Mouse (Mus musculus) lung, postnatal 4 days (tissue): ENCODE data around the gene Itpkb.

Experiments
- DNase-seq, 2 experiments: peaks; one replicate each; pipeline ENCODE4 v3.0.0; 2021

The Itpkb gene

DNA sequence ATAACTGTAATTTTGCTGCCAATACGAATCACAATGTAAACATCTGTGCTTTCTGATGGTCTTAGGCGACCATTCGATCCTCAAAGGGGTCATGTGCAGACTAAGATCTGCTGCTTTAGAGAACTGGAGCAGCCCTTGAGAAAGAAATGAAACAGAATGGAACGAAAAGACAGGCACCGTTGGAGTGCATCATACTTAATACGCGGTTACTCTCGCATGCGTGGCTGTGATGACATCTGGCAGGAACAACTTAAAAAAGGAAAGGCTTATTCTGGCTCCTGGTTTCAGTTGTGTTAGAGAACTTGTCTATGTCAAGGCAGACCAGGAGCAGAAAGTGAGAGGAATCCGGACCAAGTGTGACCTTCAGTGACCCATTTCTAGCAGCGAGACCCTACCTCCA lies 15.6 kb upstream of the Itpkb start:
- DNase-seq, result no peak

- DNase-seq, result no peak
Measured at GRCm38 (mm10) chr1:180315127-180315526, 15.2 kb upstream of the Itpkb start.

- DNase-seq, result no peak
Measured at GRCm38 (mm10) chr1:180317450-180317849, 12.8 kb upstream of the Itpkb start.

DNA sequence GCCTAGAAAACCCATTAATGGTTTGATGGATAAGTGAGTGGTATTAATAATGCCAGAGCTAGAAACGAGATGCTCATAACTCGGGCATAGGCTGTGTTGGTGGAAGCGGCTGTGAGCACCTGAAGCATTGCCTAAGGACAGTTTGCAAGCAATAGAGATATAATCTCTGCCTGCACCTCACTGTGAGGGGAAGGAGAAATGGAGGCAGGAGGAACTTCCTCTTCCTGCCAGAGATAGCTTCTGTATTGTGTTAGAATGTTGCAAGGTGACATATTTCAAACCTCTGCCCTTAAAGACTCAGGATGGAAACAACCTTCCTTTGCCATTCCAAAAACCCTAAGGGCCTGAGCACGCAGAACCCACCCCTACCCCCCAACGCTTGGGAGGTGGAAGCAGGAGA lies 11.9 kb upstream of the Itpkb start:
- DNase-seq, result no peak

DNA sequence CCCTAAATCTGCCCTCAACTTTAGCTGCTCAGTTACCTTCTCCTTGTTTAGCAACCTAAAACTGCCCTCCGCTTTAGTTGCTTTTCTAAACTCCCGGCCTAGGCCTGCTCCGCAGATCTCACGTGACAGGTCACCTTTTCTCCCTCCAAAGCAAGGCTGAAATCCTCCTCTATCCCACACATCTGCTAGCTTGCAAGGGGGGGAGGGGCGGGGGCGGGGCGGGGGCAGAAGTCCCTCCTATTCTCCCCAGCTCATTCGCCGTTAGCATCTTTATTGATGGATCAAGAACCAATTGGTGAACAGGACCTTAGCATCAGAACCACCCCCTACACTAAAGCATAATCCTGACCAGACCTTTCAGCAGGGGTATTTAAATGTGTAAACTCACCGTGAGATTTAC lies 10.4 kb upstream of the Itpkb start:
- no peak for DNase-seq

GRCm38 (mm10) chr1:180322896-180323295 lies 7.4 kb upstream of the Itpkb start:
- no peak for DNase-seq

GRCm38 (mm10) chr1:180323491-180323890 lies 6.8 kb upstream of the Itpkb start:
- no peak for DNase-seq

GRCm38 (mm10) chr1:180324271-180324670 lies 6.0 kb upstream of the Itpkb start:
- DNase-seq, result no peak

- DNase-seq, result no peak
Measured at GRCm38 (mm10) chr1:180328794-180329665, 1.3 kb upstream of the Itpkb start.

GRCm38 (mm10) chr1:180329706-180330105 lies 579 bp upstream of the Itpkb start:
- DNase-seq, result no peak

GRCm38 (mm10) chr1:180330707-180331545 lies 641 bp downstream of the Itpkb start:
- peak; percentile 60 to 71 for DNase-seq

DNA sequence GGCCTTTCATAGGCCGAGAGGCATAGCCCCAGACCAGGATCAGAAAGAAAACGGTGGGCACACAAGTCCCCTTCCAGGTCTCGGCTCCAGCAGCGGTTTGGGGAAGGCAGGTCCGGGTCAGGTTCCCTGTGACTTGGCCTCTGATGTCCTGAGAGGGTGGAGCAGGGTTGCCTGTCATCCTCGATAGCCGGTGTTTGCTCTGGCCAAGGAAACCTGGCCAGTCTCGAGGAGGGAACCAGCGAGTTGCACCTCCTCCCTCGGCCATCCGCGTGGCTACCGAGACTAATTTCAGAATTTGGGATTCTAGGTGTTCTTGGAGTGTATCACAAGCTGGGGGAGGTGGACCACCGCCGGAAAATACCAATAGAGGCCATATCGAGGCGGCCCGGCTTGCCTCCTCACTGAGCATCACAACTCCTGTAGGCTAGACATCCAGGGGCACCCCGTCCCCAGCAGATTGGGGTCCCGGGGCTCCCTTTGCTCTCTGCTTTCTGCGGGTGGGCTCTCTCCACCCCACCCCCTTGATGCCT lies 1.3 kb downstream of the Itpkb start:
- DNase-seq, result peak; percentile 52 to 59

DNA sequence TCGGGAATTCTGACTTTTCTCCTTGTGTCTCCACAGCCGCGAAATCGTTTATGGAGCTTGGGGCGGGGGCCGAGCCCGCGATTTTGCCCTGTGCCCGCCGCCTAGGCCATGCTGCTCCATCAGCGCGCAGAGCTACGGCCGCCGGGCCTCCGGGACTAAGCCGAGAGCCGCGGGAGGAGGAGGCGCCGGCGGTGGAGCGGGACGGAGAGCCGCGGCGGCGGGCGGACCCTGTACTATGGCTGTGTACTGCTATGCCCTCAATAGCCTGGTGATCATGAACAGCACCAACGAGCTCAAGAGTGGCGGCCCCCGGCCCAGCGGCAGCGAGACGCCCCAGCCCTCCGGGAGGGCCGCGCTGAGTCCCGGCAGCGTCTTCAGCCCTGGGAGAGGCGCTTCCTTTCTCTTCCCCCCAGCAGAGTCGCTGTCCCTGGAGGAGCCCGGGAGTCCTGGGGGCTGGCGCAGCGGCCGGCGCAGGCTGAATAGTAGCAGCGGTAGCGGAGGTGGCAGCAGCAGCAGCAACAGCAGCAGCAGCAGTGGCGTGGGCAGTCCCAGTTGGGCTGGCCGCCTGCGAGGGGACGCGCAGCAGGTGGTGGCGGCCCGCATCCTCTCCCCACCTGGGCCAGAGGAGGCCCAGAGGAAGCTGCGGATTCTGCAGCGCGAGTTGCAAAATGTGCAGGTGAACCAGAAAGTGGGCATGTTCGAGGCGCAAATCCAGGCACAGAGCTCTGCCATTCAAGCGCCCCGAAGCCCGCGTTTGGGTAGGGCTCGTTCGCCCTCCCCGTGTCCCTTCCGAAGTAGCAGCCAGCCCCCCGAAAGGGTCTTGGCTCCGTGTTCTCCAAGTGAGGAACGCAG lies 2.0 kb downstream of the Itpkb start:
- DNase-seq, result peak; percentile 52 to 64

DNA sequence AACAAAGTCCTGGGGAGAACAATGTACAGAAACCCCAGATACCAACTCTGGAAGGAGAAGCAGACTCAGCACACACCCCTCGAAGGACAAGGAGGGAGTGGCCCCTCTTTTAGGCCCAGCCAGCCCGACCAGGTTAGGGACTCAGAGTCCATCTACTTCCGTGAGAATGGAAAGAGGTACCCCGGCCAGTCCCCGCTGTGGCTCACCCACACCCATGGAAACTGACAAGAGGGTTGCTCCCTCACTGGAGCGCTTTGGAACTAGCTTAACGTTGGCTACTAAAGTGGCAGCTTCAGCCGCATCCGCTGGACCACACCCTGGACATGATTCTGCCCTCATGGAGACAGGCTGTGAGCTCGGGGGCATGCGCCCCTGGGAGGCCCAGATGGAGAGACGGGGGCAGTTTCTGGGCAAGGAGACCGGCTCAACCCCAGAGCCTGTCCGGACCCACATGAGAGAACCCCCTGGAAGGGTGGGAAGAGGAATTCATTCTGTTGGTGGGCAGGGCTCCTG lies 2.7 kb downstream of the Itpkb start:
- DNase-seq, result peak in 1 of 2 experiments; percentile 31

DNA sequence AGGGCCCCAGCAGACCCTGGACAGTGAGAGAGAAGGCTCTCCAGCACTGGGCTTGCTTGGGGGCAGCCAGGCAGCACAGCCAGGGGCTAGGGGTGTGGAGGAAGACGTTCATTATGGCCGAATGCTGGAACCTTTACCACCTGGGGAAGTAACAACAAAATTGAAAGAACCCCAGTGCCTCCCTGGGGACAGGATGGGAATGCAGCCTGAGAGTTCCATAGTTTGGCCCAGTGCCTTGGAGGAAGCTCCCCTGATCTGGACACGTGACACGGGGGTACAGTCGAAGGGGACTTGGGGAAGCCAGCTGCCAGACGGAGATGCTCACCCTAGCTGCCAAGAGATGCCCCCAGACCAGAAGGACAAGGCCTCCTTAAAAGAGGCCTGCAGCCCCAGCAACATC lies 3.3 kb downstream of the Itpkb start:
- DNase-seq, result no peak

- no peak for DNase-seq
Measured at GRCm38 (mm10) chr1:180334541-180334940, 4.3 kb downstream of the Itpkb start.

GRCm38 (mm10) chr1:180335513-180336375 lies 5.5 kb downstream of the Itpkb start:
- DNase-seq, result no peak

DNA sequence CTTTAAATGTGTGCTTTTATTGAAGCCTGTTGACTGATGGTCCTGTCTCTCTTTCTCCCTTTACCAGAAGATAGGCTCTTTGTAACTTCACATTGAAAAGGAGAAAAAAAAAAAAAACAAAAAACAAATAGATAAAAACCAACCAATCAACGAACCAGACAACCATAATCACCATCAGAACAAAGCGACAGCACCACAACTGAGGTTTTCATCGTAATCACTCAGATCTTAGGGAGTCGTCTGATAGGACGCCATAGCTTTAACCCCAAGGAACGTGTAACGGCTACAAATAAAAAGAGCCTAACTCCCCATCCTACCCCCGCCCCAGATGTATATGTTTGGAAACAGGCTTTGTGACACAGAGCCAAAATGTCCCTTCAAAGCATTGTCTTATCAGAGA lies 8.1 kb downstream of the Itpkb start:
- DNase-seq, result no peak

GRCm38 (mm10) chr1:180339143-180339542 lies 8.9 kb downstream of the Itpkb start:
- no peak for DNase-seq

- no peak for DNase-seq
Measured at GRCm38 (mm10) chr1:180342944-180343343, 12.7 kb downstream of the Itpkb start.

DNA sequence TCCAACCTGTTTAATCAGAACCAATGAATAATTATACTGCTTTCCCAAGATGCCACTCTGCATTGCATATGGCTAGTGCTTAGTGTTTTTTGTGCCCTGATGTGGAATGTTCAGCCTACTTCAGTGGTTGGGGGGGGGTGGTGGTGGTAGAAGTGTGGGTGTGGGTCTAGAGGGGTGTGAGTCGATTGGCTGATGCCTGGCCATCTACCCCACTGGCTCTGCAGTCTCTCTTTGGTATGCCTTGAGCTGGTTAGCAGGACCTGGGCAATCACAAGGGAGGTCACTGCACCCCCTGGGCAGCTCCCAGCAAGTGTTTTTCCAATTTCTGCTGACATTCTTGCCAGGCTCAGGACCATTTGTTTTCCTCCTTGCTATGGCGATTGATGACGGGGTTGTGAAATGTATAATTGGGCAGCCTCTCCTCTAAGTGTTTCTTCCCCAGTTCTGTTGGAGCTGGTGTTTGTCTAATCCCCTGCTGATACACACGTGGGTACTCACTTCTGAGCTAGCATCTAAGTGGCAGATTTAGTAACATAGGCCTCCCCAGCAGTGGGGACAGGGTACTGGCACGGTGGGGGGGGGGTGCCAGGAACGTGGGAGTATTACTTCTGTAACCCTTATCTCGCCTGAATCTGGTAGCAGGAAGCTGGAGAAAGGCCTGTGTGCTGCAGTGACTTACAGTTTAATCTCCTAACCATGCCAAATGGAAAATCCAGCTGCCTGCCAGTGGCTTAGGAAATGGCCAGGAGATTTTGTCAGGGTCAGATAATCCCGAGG lies 13.3 kb downstream of the Itpkb start:
- peak in 1 of 2 experiments; percentile 32 for DNase-seq
